Mouse (Mus musculus) kidney, adult 2 months (tissue): Measurements from ENCODE around the gene Rab11fip5.

Source experiments
- CTCF ChIP-seq: fragments of 200-500 bp; conservative IDR thresholded peaks from 2 replicates; pipeline ENCODE4 v1.5.1; 2011; ENCODE audit warnings: low read depth, mild to moderate bottlenecking, control low read depth, low read length, moderate library complexity, mixed read lengths; ENCODE audit not compliant: insufficient read depth, insufficient read length
- POLR2A ChIP-seq: fragments of 200-500 bp; IDR thresholded peaks from one replicate; pipeline ENCODE4 v1.6.1; 2011; ENCODE audit warnings: low read depth, low read length, control low read depth

DNA sequence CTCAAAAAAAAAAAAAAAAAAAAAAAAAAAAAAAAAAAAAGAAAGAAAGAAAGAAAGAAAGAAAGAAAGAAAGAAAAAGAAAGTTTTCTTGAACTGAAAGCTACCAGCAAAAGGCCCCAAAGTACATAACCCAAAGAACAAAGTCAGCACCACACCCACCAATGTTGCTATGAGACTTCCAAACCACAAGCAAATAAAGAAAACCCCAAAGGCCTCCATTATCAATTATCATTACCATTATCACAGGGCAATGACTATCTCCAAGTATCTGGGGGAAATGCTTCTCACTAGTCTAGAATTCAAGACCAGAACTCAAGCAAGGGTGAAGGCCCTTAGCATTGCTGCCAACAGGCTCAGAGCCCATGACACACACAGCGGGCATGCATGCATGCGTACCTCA, 18.7 kb downstream of the Rab11fip5 start:
- TF ChIP-seq POLR2A (no peak), CTCF (no peak)
